Mouse (Mus musculus) c-Kit-negative CD71-positive TER-119-positive erythroid progenitor cells, embryonic 14.5 days (primary cell): ENCODE measurements around the gene Rab26.
A peak's percentile ranks its signal among the peaks of the same experiment; 100 is the strongest.

Experiments used
- DNase-seq: peaks from one replicate; pipeline ENCODE4 v3.0.0-alpha.2; 2013; ENCODE audit warnings: low read depth, low spot score

Gene Rab26

GRCm38 (mm10) chr17:24478663-24479380 is 55.2 kb downstream of the Rab26 start, which contains the start of gene Mlst8:
Gene Mlst8, minus strand, starts transcription at chr17:24479078.
- peak; percentile 97 for DNase-seq

GRCm38 (mm10) chr17:24477985-24478600 is 55.9 kb downstream of the Rab26 start:
- no peak for DNase-seq
